Mouse (Mus musculus): ENCODE measurements around the gene Copz1. TPM values are rescaled to one million over a fixed set of nuclear protein-coding genes. Genes with fewer than 3 reads are reported as not detected.

Gene Copz1
- total RNA-seq, 1 experiment from 2014 or later, result 59.5 TPM

- ATAC-seq (replicated peaks in 1 of 2; ENCODE audit: insufficient read depth in 1 of 2, low FRiP score in 2 of 2, low TSS enrichment in 1 of 2, low read depth in 1 of 2, poor library complexity in 2 of 2, severe bottlenecking in 2 of 2), result peak; percentile 82 to 89
Observed at GRCm38 (mm10) chr15:103280817-103281464, 8.4 kb downstream of the Copz1 start.

GRCm38 (mm10) chr15:103281465-103282205 is 9.1 kb downstream of the Copz1 start:
- ATAC-seq (replicated peaks in 1 of 2; ENCODE audit: insufficient read depth in 1 of 2, low FRiP score in 2 of 2, low TSS enrichment in 1 of 2, low read depth in 1 of 2, poor library complexity in 2 of 2, severe bottlenecking in 2 of 2), result no peak

- ATAC-seq (replicated peaks in 1 of 2; ENCODE audit: insufficient read depth in 1 of 2, low FRiP score in 2 of 2, low TSS enrichment in 1 of 2, low read depth in 1 of 2, poor library complexity in 2 of 2, severe bottlenecking in 2 of 2), result peak in 1 of 2 experiments; percentile 49; a peak in 1 of 4 replicates
Observed at GRCm38 (mm10) chr15:103284066-103284465, 11.6 kb downstream of the Copz1 start.

GRCm38 (mm10) chr15:103284647-103285046 is 12.1 kb downstream of the Copz1 start:
- ATAC-seq (replicated peaks in 1 of 2; ENCODE audit: insufficient read depth in 1 of 2, low FRiP score in 2 of 2, low TSS enrichment in 1 of 2, low read depth in 1 of 2, poor library complexity in 2 of 2, severe bottlenecking in 2 of 2), result no peak

- no peak for ATAC-seq (replicated peaks in 1 of 2; ENCODE audit: insufficient read depth in 1 of 2, low FRiP score in 2 of 2, low TSS enrichment in 1 of 2, low read depth in 1 of 2, poor library complexity in 2 of 2, severe bottlenecking in 2 of 2)
Observed at GRCm38 (mm10) chr15:103285778-103286417, 13.4 kb downstream of the Copz1 start.

- ATAC-seq (replicated peaks in 1 of 2; ENCODE audit: insufficient read depth in 1 of 2, low FRiP score in 2 of 2, low TSS enrichment in 1 of 2, low read depth in 1 of 2, poor library complexity in 2 of 2, severe bottlenecking in 2 of 2), result no peak
Observed at GRCm38 (mm10) chr15:103289600-103289999, 17.1 kb downstream of the Copz1 start.

- no peak for ATAC-seq (replicated peaks in 1 of 2; ENCODE audit: insufficient read depth in 1 of 2, low FRiP score in 2 of 2, low TSS enrichment in 1 of 2, low read depth in 1 of 2, poor library complexity in 2 of 2, severe bottlenecking in 2 of 2)
Observed at GRCm38 (mm10) chr15:103290417-103290816, 17.9 kb downstream of the Copz1 start.

GRCm38 (mm10) chr15:103290843-103291242 is 18.3 kb downstream of the Copz1 start:
- ATAC-seq (replicated peaks in 1 of 2; ENCODE audit: insufficient read depth in 1 of 2, low FRiP score in 2 of 2, low TSS enrichment in 1 of 2, low read depth in 1 of 2, poor library complexity in 2 of 2, severe bottlenecking in 2 of 2), result no peak

- ATAC-seq (replicated peaks in 1 of 2; ENCODE audit: insufficient read depth in 1 of 2, low FRiP score in 2 of 2, low TSS enrichment in 1 of 2, low read depth in 1 of 2, poor library complexity in 2 of 2, severe bottlenecking in 2 of 2), result no peak
Observed at GRCm38 (mm10) chr15:103292673-103293345, 20.3 kb downstream of the Copz1 start.

GRCm38 (mm10) chr15:103293375-103293774 is 20.9 kb downstream of the Copz1 start:
- no peak for ATAC-seq (replicated peaks in 1 of 2; ENCODE audit: insufficient read depth in 1 of 2, low FRiP score in 2 of 2, low TSS enrichment in 1 of 2, low read depth in 1 of 2, poor library complexity in 2 of 2, severe bottlenecking in 2 of 2)

GRCm38 (mm10) chr15:103294649-103295048 is 22.1 kb downstream of the Copz1 start:
- no peak for ATAC-seq (replicated peaks in 1 of 2; ENCODE audit: insufficient read depth in 1 of 2, low FRiP score in 2 of 2, low TSS enrichment in 1 of 2, low read depth in 1 of 2, poor library complexity in 2 of 2, severe bottlenecking in 2 of 2)

GRCm38 (mm10) chr15:103295851-103296250 is 23.3 kb downstream of the Copz1 start:
- ATAC-seq (replicated peaks in 1 of 2; ENCODE audit: insufficient read depth in 1 of 2, low FRiP score in 2 of 2, low TSS enrichment in 1 of 2, low read depth in 1 of 2, poor library complexity in 2 of 2, severe bottlenecking in 2 of 2), result peak; percentile 72 to 84; a peak in 3 of 4 replicates

- no peak for ATAC-seq (replicated peaks in 1 of 2; ENCODE audit: insufficient read depth in 1 of 2, low FRiP score in 2 of 2, low TSS enrichment in 1 of 2, low read depth in 1 of 2, poor library complexity in 2 of 2, severe bottlenecking in 2 of 2)
Observed at GRCm38 (mm10) chr15:103297313-103297712, 24.8 kb downstream of the Copz1 start.

- no peak for ATAC-seq (replicated peaks in 1 of 2; ENCODE audit: insufficient read depth in 1 of 2, low FRiP score in 2 of 2, low TSS enrichment in 1 of 2, low read depth in 1 of 2, poor library complexity in 2 of 2, severe bottlenecking in 2 of 2)
Observed at GRCm38 (mm10) chr15:103298026-103298425, 25.5 kb downstream of the Copz1 start.

GRCm38 (mm10) chr15:103298861-103299616 is 26.5 kb downstream of the Copz1 start:
- no peak for ATAC-seq (replicated peaks in 1 of 2; ENCODE audit: insufficient read depth in 1 of 2, low FRiP score in 2 of 2, low TSS enrichment in 1 of 2, low read depth in 1 of 2, poor library complexity in 2 of 2, severe bottlenecking in 2 of 2)

GRCm38 (mm10) chr15:103299644-103300043 is 27.1 kb downstream of the Copz1 start:
- no peak for ATAC-seq (replicated peaks in 1 of 2; ENCODE audit: insufficient read depth in 1 of 2, low FRiP score in 2 of 2, low TSS enrichment in 1 of 2, low read depth in 1 of 2, poor library complexity in 2 of 2, severe bottlenecking in 2 of 2)

- ATAC-seq (replicated peaks in 1 of 2; ENCODE audit: insufficient read depth in 1 of 2, low FRiP score in 2 of 2, low TSS enrichment in 1 of 2, low read depth in 1 of 2, poor library complexity in 2 of 2, severe bottlenecking in 2 of 2), result no peak
Observed at GRCm38 (mm10) chr15:103300067-103300471, 27.6 kb downstream of the Copz1 start.

Measured in hematopoietic stem cell, adult 5-6 weeks (primary cell).